Mouse (Mus musculus): Measurements from ENCODE around the gene Wnt5b.

GRCm38 (mm10) chr6:119509437-119510037, 34.6 kb downstream of the Wnt5b start:
- TF ChIP-seq CTCF (IDR thresholded peaks at IDR 0.05; ENCODE audit: low read depth) (no peak), EP300 (IDR thresholded peaks at IDR 0.05; ENCODE audit: low read depth) (no peak)

All from liver, embryonic 14.5 days (tissue).